Mouse (Mus musculus) neural tube, embryonic 13.5 days (tissue): ENCODE measurements around the gene Cenps. TPM values are rescaled to one million over a fixed set of nuclear protein-coding genes. Genes with fewer than 3 reads are reported as not detected.
A peak's percentile ranks its signal among the peaks of the same experiment; 100 is the strongest.
"Not testable (repeated sequence)": the region's sequence is repeated elsewhere in the genome, so short reads cannot be mapped to it uniquely, and the experiment has no call there.

Experiments used
- ATAC-seq: fragments of 200-750 bp; cut with Nextera tagmentation; 2 replicates; pipeline ENCODE4 v1.8.0; 2017; ENCODE audit warnings: low read depth, mild to moderate bottlenecking, moderate TSS enrichment, moderate library complexity
- H3K27ac ChIP-seq: fragments of 300-500 bp; sonication (generic); replicated peaks from 2 replicates; pipeline ENCODE4 v1.5.1; 2015; ENCODE audit warnings: moderate library complexity, mild to moderate bottlenecking, inconsistent platforms
- H3K27me3 ChIP-seq: fragments of 300-500 bp; sonication (generic); 2 replicates; pipeline ENCODE4 v1.6.1; 2015; ENCODE audit warnings: mild to moderate bottlenecking, inconsistent platforms
- H3K36me3 ChIP-seq: fragments of 300-500 bp; sonication (generic); 2 replicates; pipeline ENCODE4 v1.6.1; 2015; ENCODE audit warnings: mild to moderate bottlenecking, inconsistent platforms
- H3K4me1 ChIP-seq: fragments of 300-500 bp; sonication (generic); replicated peaks from 2 replicates; pipeline ENCODE4 v1.6.1; 2015; ENCODE audit warnings: inconsistent platforms
- H3K4me2 ChIP-seq: fragments of 300-500 bp; sonication (generic); 2 replicates; pipeline ENCODE4 v1.6.1; 2015; ENCODE audit warnings: inconsistent platforms, mild to moderate bottlenecking, moderate library complexity
- H3K4me3 ChIP-seq: fragments of 300-500 bp; sonication (generic); 2 replicates; pipeline ENCODE4 v1.5.1; 2015; ENCODE audit warnings: mild to moderate bottlenecking, inconsistent platforms
- H3K9ac ChIP-seq: fragments of 300-500 bp; sonication (generic); 2 replicates; pipeline ENCODE4 v1.6.1; 2015; ENCODE audit warnings: moderate library complexity, mild to moderate bottlenecking, inconsistent platforms
- H3K9me3 ChIP-seq: fragments of 300-500 bp; sonication (generic); 2 replicates; pipeline ENCODE4 v1.6.1; 2016; ENCODE audit warnings: inconsistent platforms
- WGBS: fragments of 180-500 bp; shearing (Covaris S2); methylation state at CpG from one replicate; pipeline ENCODE4 v1.1.7; 2015; 5-methylcytosine and 5-hydroxymethylcytosine counted together
- polyA plus RNA-seq: library from polyadenylated mRNA; unstranded; fragments of >200 nt; fragmentation: Nextera tagmentation; extraction: Ambion mirVana; gene quantifications from 2 replicates; pipeline ENCODE4 v1.2.1, GENCODE M21; 2015

Gene Cenps
- polyA plus RNA-seq, 1 experiment from 2014 or later, result 21.1 TPM

- no peaks in the 10 kb centered on the region for H3K27me3 ChIP-seq
- no peak for ATAC-seq
- 77% methylated on average over 7 of the region's 7 CpGs for WGBS
- H3K9me3 ChIP-seq, result no peaks in the 10 kb centered on the region
- H3K4me2 ChIP-seq, result no peak overlapping the region
- peaks cover 28% of the 10 kb centered on the region for H3K4me1 ChIP-seq
- no peak overlapping the region for H3K9ac ChIP-seq
- no peak overlapping the region for H3K4me3 ChIP-seq
- H3K36me3 ChIP-seq, result peaks cover 12% of the 10 kb centered on the region
- no peak overlapping the region for H3K27ac ChIP-seq
These were observed 33.0 kb upstream of the Cenps start for GRCm38 (mm10) chr4:149170394-149170931.

GRCm38 (mm10) chr4:149169926-149170325, 32.5 kb upstream of the Cenps start:
- not testable (repeated sequence) for ATAC-seq, H3K27me3 ChIP-seq, H3K9ac ChIP-seq, H3K4me3 ChIP-seq, H3K4me2 ChIP-seq, H3K27ac ChIP-seq, H3K9me3 ChIP-seq, H3K36me3 ChIP-seq
- H3K4me1 ChIP-seq, result peaks cover 33% of the 10 kb centered on the region
- 82% methylated on average over 7 of the region's 8 CpGs for WGBS

- no peaks in the 10 kb centered on the region for H3K9me3 ChIP-seq
- H3K27me3 ChIP-seq, result no peaks in the 10 kb centered on the region
- ATAC-seq, result no peak
- H3K4me1 ChIP-seq, result peaks cover 46% of the 10 kb centered on the region
- peak overlapping the region; percentile 96; the same call in 1 of the 2 replicates for H3K4me2 ChIP-seq
- 65% methylated on average over 2 of the region's 2 CpGs for WGBS
- peaks cover 23% of the 10 kb centered on the region for H3K36me3 ChIP-seq
- H3K9ac ChIP-seq, result no peak overlapping the region
- H3K4me3 ChIP-seq, result no peak overlapping the region
- H3K27ac ChIP-seq, result no peak overlapping the region
These were observed 30.6 kb upstream of the Cenps start for GRCm38 (mm10) chr4:149168016-149168415.

GRCm38 (mm10) chr4:149166957-149167611, 29.7 kb upstream of the Cenps start:
- Histone ChIP-seq H3K36me3 (peaks cover 30% of the 10 kb centered on the region), H3K4me3 (peak overlapping the region; percentile 63), H3K27ac (peak overlapping the region; percentile 71), H3K4me2 (peak overlapping the region; percentile 96), H3K9ac (peak overlapping the region; percentile 85), H3K4me1 (peaks cover 38% of the 10 kb centered on the region), H3K27me3 (no peaks in the 10 kb centered on the region), H3K9me3 (no peaks in the 10 kb centered on the region)
- under 1% methylated on average over 27 of the region's 27 CpGs for WGBS
- peak; percentile 55 for ATAC-seq

GRCm38 (mm10) chr4:149166215-149166946, 29.0 kb upstream of the Cenps start, which contains the start of gene Pgd:
Gene Pgd, minus strand, starts transcription at chr4:149166771.
- Histone ChIP-seq H3K4me3 (peak within 1 kb of the TSS; percentile 63), H3K27me3 (no peaks in the 10 kb centered on the region), H3K9ac (peak within 1 kb of the TSS; percentile 85), H3K4me2 (peak within 1 kb of the TSS; percentile 96), H3K27ac (peak within 1 kb of the TSS; percentile 77), H3K36me3 (peaks cover 33% of the 10 kb centered on the region), H3K9me3 (no peaks in the 10 kb centered on the region), H3K4me1 (peaks cover 37% of the 10 kb centered on the region)
- peak; percentile 99 for ATAC-seq
- WGBS, result under 1% methylated on average over 57 of the region's 59 CpGs

- peaks cover 37% of the 10 kb centered on the region for H3K4me1 ChIP-seq
- ATAC-seq, result no peak
- H3K36me3 ChIP-seq, result peaks cover 56% of the 10 kb centered on the region
- H3K9me3 ChIP-seq, result no peaks in the 10 kb centered on the region
- WGBS, result 53% methylated on average over 5 of the region's 5 CpGs
- H3K27me3 ChIP-seq, result no peaks in the 10 kb centered on the region
- H3K4me3 ChIP-seq, result no peak overlapping the region
- H3K9ac ChIP-seq, result no peak overlapping the region
- no peak overlapping the region for H3K27ac ChIP-seq
- no peak overlapping the region for H3K4me2 ChIP-seq
These were observed 26.7 kb upstream of the Cenps start for GRCm38 (mm10) chr4:149164150-149164549.

GRCm38 (mm10) chr4:149163196-149163595, 25.8 kb upstream of the Cenps start:
- Histone ChIP-seq H3K9me3 (no peaks in the 10 kb centered on the region), H3K4me2 (no peak overlapping the region), H3K4me3 (no peak overlapping the region), H3K27me3 (no peaks in the 10 kb centered on the region), H3K27ac (no peak overlapping the region), H3K4me1 (peaks cover 37% of the 10 kb centered on the region), H3K9ac (no peak overlapping the region), H3K36me3 (peaks cover 65% of the 10 kb centered on the region)
- 76% methylated on average over 1 of the region's 1 CpGs for WGBS
- ATAC-seq, result no peak

GRCm38 (mm10) chr4:149161166-149161565, 23.7 kb upstream of the Cenps start:
- H3K4me1 ChIP-seq, result peaks cover 30% of the 10 kb centered on the region
- no peaks in the 10 kb centered on the region for H3K9me3 ChIP-seq
- no peak overlapping the region for H3K4me2 ChIP-seq
- H3K9ac ChIP-seq, result no peak overlapping the region
- H3K36me3 ChIP-seq, result peaks cover 85% of the 10 kb centered on the region
- 96% methylated on average over 6 of the region's 6 CpGs for WGBS
- H3K4me3 ChIP-seq, result no peak overlapping the region
- no peak for ATAC-seq
- H3K27me3 ChIP-seq, result no peaks in the 10 kb centered on the region
- H3K27ac ChIP-seq, result no peak overlapping the region

GRCm38 (mm10) chr4:149159891-149160290, 22.5 kb upstream of the Cenps start:
- no peak overlapping the region for H3K27ac ChIP-seq
- peaks cover 98% of the 10 kb centered on the region for H3K36me3 ChIP-seq
- 89% methylated on average over 13 of the region's 13 CpGs for WGBS

GRCm38 (mm10) chr4:149159203-149159602, 21.8 kb upstream of the Cenps start:
- ATAC-seq, result no peak
- H3K27ac ChIP-seq, result no peak overlapping the region
- WGBS, result 91% methylated on average over 2 of the region's 2 CpGs

More at GRCm38 (mm10) chr4:149159891-149160290, 22.5 kb upstream of the Cenps start:
- Histone ChIP-seq H3K4me3 (no peak overlapping the region), H3K4me2 (no peak overlapping the region), H3K4me1 (peaks cover 18% of the 10 kb centered on the region; the same call in 1 of the 2 replicates), H3K9ac (no peak overlapping the region), H3K9me3 (no peaks in the 10 kb centered on the region), H3K27me3 (no peaks in the 10 kb centered on the region)
- no peak for ATAC-seq

GRCm38 (mm10) chr4:149157415-149157973, 20.1 kb upstream of the Cenps start:
- peaks cover 100% of the 10 kb centered on the region for H3K36me3 ChIP-seq
- ATAC-seq, result no peak
- H3K4me1 ChIP-seq, result no peaks in the 10 kb centered on the region
- no peak overlapping the region for H3K27ac ChIP-seq
- no peaks in the 10 kb centered on the region for H3K27me3 ChIP-seq
- H3K9me3 ChIP-seq, result no peaks in the 10 kb centered on the region
- no peak overlapping the region for H3K4me2 ChIP-seq
- no peak overlapping the region for H3K4me3 ChIP-seq
- 54% methylated on average over 8 of the region's 8 CpGs for WGBS
- no peak overlapping the region for H3K9ac ChIP-seq

More at GRCm38 (mm10) chr4:149159203-149159602, 21.8 kb upstream of the Cenps start:
- H3K27me3 ChIP-seq, result no peaks in the 10 kb centered on the region
- no peak overlapping the region for H3K4me3 ChIP-seq
- H3K36me3 ChIP-seq, result peaks cover 99% of the 10 kb centered on the region
- H3K4me1 ChIP-seq, result peaks cover 12% of the 10 kb centered on the region; the same call in 1 of the 2 replicates
- no peak overlapping the region for H3K9ac ChIP-seq
- no peaks in the 10 kb centered on the region for H3K9me3 ChIP-seq
- no peak overlapping the region for H3K4me2 ChIP-seq

GRCm38 (mm10) chr4:149155711-149156110, 18.3 kb upstream of the Cenps start:
- no peaks in the 10 kb centered on the region for H3K4me1 ChIP-seq
- no peak overlapping the region for H3K4me3 ChIP-seq
- no peaks in the 10 kb centered on the region for H3K9me3 ChIP-seq
- ATAC-seq, result no peak
- H3K4me2 ChIP-seq, result no peak overlapping the region
- H3K36me3 ChIP-seq, result peaks cover 100% of the 10 kb centered on the region
- no peak overlapping the region for H3K27ac ChIP-seq
- H3K27me3 ChIP-seq, result no peaks in the 10 kb centered on the region
- WGBS, result 95% methylated on average over 6 of the region's 6 CpGs
- no peak overlapping the region for H3K9ac ChIP-seq
